Mouse (Mus musculus) embryonic stem cell, embryonic (primary cell): ENCODE measurements at regions not wholly inside any gene's neighbourhood (a gene's known extent, or its start where the extent isn't known, plus 50 kb on each side); places are given as distances from the start of the nearest gene placed in this dataset.

Experiments
- CTCF ChIA-PET, 4 experiments: fragments of 300-600 bp in 2 of 4; fragments of 350-600 bp in 2 of 4; sonication (Branson Sonifier 250); formaldehyde crosslinking; loops; one replicate each; lab custom pipeline; 2022; ENCODE audit warnings: inconsistent platforms in 2 of 4; lab: Charles Lee
- POLR2A ChIA-PET, 4 experiments: fragments of 300-600 bp in 2 of 4; fragments of 350-600 bp in 2 of 4; sonication (Branson Sonifier 250); formaldehyde crosslinking; loops; one replicate each; lab custom pipeline; 2022; ENCODE audit warnings: antibody characterized with exemption in 4 of 4, inconsistent platforms in 1 of 4; lab: Charles Lee

DNA sequence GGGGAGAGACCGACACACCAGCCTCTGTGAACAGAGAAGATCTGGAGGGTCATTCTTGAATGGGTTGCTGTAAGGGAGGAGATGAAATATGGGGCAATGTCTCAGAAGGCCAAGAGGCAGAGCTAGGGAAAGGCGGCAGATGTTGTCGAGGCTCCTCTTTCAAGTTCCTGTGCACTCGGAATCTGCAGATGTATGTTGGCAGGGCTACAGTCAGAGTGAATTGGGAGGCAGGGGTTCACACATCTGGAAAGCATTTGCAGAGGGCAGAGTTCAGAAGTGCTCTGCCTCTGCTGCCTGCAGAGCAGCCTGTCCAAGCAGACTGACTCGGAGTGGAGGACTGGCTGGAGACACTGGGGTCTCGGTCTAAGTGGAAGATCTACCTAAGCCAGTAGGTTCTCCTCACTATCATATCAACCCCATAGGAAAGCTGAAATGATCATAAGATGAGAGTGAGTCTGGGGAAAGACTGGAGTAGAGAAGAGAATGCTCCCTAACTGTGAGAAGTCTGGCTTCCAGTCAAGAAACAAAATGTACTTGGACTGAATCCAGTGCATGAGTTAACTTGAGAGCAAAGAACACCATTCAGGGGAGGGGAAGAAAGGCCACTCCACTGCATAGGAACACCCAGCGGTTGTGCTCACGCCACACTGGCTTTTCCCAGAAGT, 68.1 kb upstream of the Cd180 start:
- CTCF ChIA-PET, result interaction anchor here in 1 of 4 experiments (0.6 kb wide), 1 partner anchor 24 kb away, joined by 3 read pairs; no protein-coding TSS in a partner anchor
- POLR2A ChIA-PET, result interaction anchor here in 1 of 4 experiments (0.6 kb wide), 1 partner anchor 224 kb away, joined by 3 read pairs; no protein-coding TSS in a partner anchor

DNA sequence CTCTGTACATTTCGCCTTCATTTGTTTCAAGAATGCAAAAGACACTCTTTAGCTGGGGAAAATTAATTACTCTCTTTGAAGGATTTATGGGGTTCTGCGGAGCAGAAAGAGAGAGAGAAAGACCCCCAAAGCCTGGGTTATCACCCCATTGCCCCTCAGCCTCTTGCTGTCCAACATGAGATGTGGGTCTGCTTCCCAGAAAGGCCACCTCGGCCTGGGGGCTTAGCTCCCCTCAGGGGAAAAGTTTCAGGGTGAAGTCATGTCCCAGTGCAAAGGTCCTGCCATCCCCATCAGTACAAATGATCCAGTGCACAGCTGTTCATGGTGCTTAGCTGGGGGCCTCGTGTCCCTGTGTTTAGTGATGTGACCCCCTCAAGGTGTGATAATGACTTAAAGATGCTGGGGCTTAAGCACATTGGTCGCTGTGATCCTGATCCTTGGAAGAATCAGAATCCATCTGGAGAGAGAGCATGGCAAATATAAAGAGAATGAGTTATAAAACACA, 67.5 kb upstream of the Cd180 start:
- POLR2A ChIA-PET, result no interaction called here

DNA sequence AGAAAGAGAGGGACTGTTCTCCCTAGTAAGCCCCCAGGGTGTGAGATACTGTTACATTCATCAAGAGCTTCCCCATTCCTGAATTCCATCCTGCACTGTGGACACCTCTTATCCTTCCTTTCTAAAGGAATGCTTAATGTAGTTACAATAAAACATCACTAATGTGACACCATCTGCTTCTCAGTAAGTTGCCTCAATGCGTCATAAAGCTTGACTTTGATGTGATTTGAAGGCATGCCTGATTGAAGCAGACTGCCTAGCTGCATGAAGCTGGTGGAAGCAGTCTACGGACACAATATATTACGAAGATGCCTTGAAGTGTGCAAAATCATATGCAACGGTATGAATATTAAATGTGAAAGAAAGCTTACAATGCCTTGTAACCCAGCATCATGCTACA, 65.6 kb upstream of the Cd180 start:
- POLR2A ChIA-PET, result no interaction called here

More for the DNA sequence above, 67.5 kb upstream of the Cd180 start:
- CTCF ChIA-PET, result interaction anchor here in 1 of 4 experiments (0.6 kb wide), 1 partner anchor 23 kb away, joined by 3 read pairs; no protein-coding TSS in a partner anchor

DNA sequence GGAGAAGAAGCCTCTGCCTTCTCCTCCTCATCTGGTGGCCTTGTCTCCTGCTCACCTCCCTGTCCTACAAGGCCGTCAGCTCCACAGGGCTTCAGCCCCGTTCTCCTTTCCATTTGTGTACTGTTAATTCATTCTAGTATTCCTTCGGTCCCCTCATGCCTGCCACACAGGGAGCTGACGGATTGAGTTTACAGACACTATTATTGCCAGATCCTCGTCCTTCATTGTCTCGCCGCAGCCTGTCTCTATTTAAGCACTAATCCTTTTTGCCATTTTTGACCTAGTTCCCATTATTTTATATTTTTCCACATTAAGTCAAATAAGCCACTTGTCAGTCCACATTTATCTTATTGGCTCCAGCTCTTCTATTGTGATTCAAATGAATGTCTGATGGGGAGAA, 64.2 kb upstream of the Cd180 start:
- ChIA-PET CTCF (no interaction called here), POLR2A (interaction anchor here in 1 of 4 experiments (0.7 to 0.8 kb wide), 2 partner anchors 35 to 770 kb away, joined by 3 to 4 read pairs; no protein-coding TSS in a partner anchor)

More for the DNA sequence above, 65.6 kb upstream of the Cd180 start:
- CTCF ChIA-PET, result no interaction called here

DNA sequence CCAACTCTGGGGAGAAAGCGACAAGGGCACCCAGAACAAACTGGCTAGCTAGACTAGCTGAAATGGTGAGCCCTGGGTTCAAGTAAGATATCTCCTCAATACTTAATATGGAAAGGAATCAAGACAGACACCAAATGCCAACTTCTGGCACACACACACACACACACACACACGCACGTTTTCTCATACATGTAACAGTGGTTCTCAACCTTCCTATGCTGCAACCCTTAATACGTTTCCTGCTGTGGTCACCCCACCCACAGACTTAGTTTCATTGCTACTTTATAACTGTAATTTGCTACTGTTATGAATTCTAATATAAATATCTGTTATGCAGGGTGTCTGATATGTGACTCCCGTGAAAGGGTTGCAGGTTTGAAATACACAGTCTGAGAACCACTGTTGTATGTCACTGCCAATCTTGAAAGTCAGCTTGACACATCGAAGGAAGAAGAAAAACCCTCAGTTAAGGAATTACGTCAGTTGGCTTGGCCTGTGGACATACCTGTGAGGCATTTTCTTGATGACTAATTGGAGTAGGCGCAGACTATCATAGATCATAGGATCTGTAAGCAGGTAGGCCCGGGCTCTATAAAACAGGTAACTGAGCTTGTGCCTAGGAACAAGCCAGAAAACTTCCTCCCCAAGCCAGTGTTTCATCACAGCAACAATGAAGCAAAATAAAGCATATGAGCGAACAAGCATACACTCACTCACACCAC, 59.0 kb upstream of the Cd180 start:
- POLR2A ChIA-PET, result no interaction called here
- CTCF ChIA-PET, result interaction anchor here in 1 of 4 experiments (0.7 kb wide), 1 partner anchor 846 kb away, joined by 3 read pairs; no protein-coding TSS in a partner anchor

DNA sequence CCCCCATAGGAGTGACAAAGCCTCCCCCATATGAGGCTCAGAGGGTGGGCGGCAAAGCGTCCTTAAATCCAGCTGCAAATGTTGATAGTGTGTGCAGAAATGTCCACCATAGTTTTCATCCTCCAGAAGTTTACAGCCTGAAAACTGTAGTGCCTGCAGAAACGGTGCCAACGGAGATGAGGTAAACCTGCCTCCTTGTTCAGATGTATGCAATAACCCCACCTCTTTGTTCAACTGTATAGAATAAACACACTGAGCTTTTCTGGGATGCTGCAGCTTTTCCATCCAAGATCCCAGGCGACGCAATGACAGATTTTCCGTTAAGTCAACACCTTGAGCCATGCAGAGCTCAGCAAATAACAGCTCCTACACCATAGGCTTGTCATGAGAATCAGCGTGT, 57.3 kb upstream of the Cd180 start:
- ChIA-PET CTCF (interaction anchor here in 2 of 4 experiments (0.6 to 0.7 kb wide), 3 partner anchors 29 to 888 kb away, joined by 3 to 5 read pairs (median 3); no protein-coding TSS in a partner anchor), POLR2A (no interaction called here)

DNA sequence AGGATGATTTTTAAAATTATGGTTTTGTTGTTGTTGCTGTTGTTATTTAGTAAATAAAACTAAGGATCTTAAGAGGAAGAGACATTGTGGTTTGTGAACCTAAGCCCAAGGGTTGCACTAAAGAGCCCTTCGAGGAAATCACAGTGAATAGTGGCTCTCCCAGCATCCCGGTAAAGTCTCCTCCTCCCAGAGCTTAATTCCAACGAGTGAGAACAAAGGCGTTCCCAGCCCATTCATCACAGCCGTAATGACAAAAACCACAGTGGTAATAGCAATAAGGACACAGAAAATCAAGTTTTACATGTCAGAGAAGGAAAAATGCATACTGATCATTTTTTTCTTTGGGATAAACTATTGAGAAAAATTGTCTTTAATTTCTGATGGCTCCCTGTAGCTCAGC, 56.3 kb upstream of the Cd180 start:
- ChIA-PET POLR2A (no interaction called here), CTCF (no interaction called here)

DNA sequence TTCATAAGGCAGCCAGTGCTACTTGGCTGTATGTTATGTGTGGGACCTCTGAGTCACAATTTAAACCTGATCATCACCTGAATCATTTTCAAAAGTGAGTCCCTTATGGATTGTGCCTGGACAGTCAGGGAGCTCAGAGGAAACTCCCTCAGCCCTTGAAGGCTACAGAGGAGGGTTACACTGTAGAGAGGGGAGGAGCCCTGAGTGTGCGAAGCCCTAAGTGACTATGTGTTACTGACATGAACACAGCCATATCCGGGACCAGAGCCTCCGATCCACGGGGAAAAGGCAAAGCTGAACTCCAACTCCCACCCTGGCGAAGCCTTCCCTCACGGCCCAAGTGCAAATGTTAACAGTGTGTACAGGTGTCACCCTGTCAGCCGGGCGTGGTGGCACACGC, 53.7 kb upstream of the Cd180 start:
- POLR2A ChIA-PET, result no interaction called here
- CTCF ChIA-PET, result interaction anchor here in 1 of 4 experiments (0.7 kb wide), 1 partner anchor 15 kb away, joined by 4 read pairs; no protein-coding TSS in a partner anchor

DNA sequence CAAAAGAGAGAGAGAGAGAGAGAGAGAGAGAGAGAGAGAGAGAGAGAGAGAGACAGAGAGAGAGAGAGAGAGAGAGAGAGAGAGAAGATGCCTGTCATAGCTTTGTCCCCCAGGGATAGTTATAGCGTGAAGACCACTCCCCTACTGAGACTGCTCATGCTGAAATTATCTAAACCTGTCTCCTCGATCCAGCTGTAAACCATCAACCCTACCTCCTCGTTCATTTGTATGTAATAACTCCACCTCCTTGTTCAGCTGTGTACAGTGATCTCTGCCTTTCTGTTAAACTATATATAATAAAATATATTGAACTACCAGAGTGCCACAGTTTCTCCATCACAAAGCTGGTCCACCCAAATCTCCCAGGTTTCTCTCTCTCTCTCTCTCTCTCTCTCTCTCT, 53.2 kb upstream of the Cd180 start:
- CTCF ChIA-PET, result interaction anchor here in 1 of 4 experiments (0.7 kb wide), 1 partner anchor 14 kb away, joined by 4 read pairs; no protein-coding TSS in a partner anchor
- POLR2A ChIA-PET, result no interaction called here
